Mouse (Mus musculus) MEL (cell line): ENCODE measurements around the gene Grm2. TPM values are rescaled to one million over a fixed set of nuclear protein-coding genes. Genes with fewer than 3 reads are reported as not detected.

Experiments used
- DNase-seq: peaks from one replicate; pipeline ENCODE4 v3.0.0; 2011; ENCODE audit warnings: low read depth, low spot score
- H3K27ac ChIP-seq: 2 replicates; pipeline ENCODE4 v1.5.1; 2012; ENCODE audit warnings: low read depth, mild to moderate bottlenecking, control low read depth, low read length, moderate library complexity; ENCODE audit not compliant: control insufficient read depth
- H3K27me3 ChIP-seq, 2 experiments: fragments of 150-350 bp in 1 of 2; sonication (generic) in 1 of 2; 2 replicates each; pipeline ENCODE4 v1.6.1; 2012; ENCODE audit warnings: low read length in 2 of 2, mild to moderate bottlenecking in 2 of 2, improper control_type of control experiment in 1 of 2, moderate library complexity in 1 of 2; ENCODE audit not compliant: insufficient read depth in 2 of 2, control insufficient read depth in 1 of 2
- H3K36me3 ChIP-seq, 2 experiments: 2 replicates each; pipeline ENCODE4 v1.6.1; 2012 to 2014; ENCODE audit warnings: low read length in 2 of 2, improper control_type of control experiment in 1 of 2, inconsistent platforms in 1 of 2, mild to moderate bottlenecking in 1 of 2; ENCODE audit not compliant: insufficient read depth in 2 of 2, control insufficient read depth in 1 of 2
- H3K4me1 ChIP-seq, 2 experiments: fragments of 150-350 bp in 1 of 2; sonication (generic) in 1 of 2; 2 replicates each; pipeline ENCODE4 v1.6.1; 2012; ENCODE audit warnings: low read length in 2 of 2, improper control_type of control experiment in 1 of 2, mild to moderate bottlenecking in 1 of 2; ENCODE audit not compliant: insufficient read depth in 2 of 2, control insufficient read depth in 1 of 2
- H3K4me3 ChIP-seq, 2 experiments: fragments of 150-350 bp in 1 of 2; sonication (generic) in 1 of 2; 2 replicates each; pipeline ENCODE4 v1.5.1; 2012; ENCODE audit warnings: low read depth in 2 of 2, low read length in 2 of 2, mild to moderate bottlenecking in 2 of 2, moderate library complexity in 2 of 2, control low read depth in 1 of 2, improper control_type of control experiment in 1 of 2; ENCODE audit not compliant: control insufficient read depth in 1 of 2, insufficient read depth in 1 of 2
- H3K79me2 ChIP-seq: 2 replicates; pipeline ENCODE4 v1.6.1; 2012; ENCODE audit warnings: mild to moderate bottlenecking, low read length, moderate library complexity; ENCODE audit not compliant: control insufficient read depth, poor library complexity, insufficient read depth
- H3K9ac ChIP-seq: 2 replicates; pipeline ENCODE4 v1.6.1; 2012; ENCODE audit warnings: low read depth, mild to moderate bottlenecking, control low read depth, low read length, moderate library complexity; ENCODE audit not compliant: control insufficient read depth, poor library complexity, severe bottlenecking
- H3K9me3 ChIP-seq: fragments of 150-350 bp; sonication (generic); replicated peaks from 2 replicates; pipeline ENCODE4 v1.6.1; 2012; ENCODE audit warnings: mild to moderate bottlenecking, low read length, improper control_type of control experiment, moderate library complexity; ENCODE audit not compliant: insufficient read depth
- BHLHE40 ChIP-seq: IDR thresholded peaks from 2 replicates; pipeline ENCODE4 v1.6.1; 2012; ENCODE audit warnings: low read depth, mild to moderate bottlenecking, inconsistent platforms, low read length, improper control_type of control experiment, borderline replicate concordance
- CHD2 ChIP-seq: IDR thresholded peaks from 2 replicates; pipeline ENCODE4 v1.6.1; 2011; ENCODE audit warnings: low read length, improper control_type of control experiment
- CTCF ChIP-seq, 3 experiments: IDR thresholded peaks in 2 of 3; conservative IDR thresholded peaks in 1 of 3; 2 replicates each; pipeline ENCODE4 v1.5.1; 2011 to 2012; ENCODE audit warnings: low read length in 3 of 3, low read depth in 2 of 3, mild to moderate bottlenecking in 2 of 3, improper control_type of control experiment in 1 of 3, inconsistent platforms in 1 of 3, mixed read lengths in 1 of 3, moderate library complexity in 1 of 3; ENCODE audit not compliant: control insufficient read depth in 1 of 3, insufficient read depth in 1 of 3, poor library complexity in 1 of 3, severe bottlenecking in 1 of 3
- ELF1 ChIP-seq: IDR thresholded peaks from 2 replicates; pipeline ENCODE4 v1.6.1; 2014; ENCODE audit warnings: low read depth, mild to moderate bottlenecking, inconsistent platforms, low read length, improper control_type of control experiment, moderate library complexity
- EP300 ChIP-seq, 2 experiments: IDR thresholded peaks; 2 replicates each; pipeline ENCODE4 v1.6.1; 2011; ENCODE audit warnings: improper control_type of control experiment in 2 of 2, low read length in 2 of 2, low read depth in 1 of 2, mild to moderate bottlenecking in 1 of 2
- ETS1 ChIP-seq: IDR thresholded peaks from 2 replicates; pipeline ENCODE4 v1.6.1; 2012; ENCODE audit warnings: low read depth, mild to moderate bottlenecking, inconsistent platforms, low read length, improper control_type of control experiment, moderate library complexity
- GABPA ChIP-seq: IDR thresholded peaks from 2 replicates; pipeline ENCODE4 v1.6.1; 2012; ENCODE audit warnings: low read depth, mild to moderate bottlenecking, inconsistent platforms, low read length, improper control_type of control experiment, moderate library complexity
- GATA1 ChIP-seq: IDR thresholded peaks from 2 replicates; pipeline ENCODE4 v1.6.1; 2011; ENCODE audit warnings: low read depth, low read length, improper control_type of control experiment
- HCFC1 ChIP-seq: IDR thresholded peaks from 2 replicates; pipeline ENCODE4 v1.6.1; 2012; ENCODE audit warnings: low read depth, mild to moderate bottlenecking, inconsistent platforms, low read length, improper control_type of control experiment, moderate library complexity
- KAT2A ChIP-seq: conservative IDR thresholded peaks from 2 replicates; pipeline ENCODE4 v1.6.1; 2012; ENCODE audit warnings: low read depth, low read length, improper control_type of control experiment, inconsistent platforms
- MAZ ChIP-seq: IDR thresholded peaks from 2 replicates; pipeline ENCODE4 v1.6.1; 2012; ENCODE audit warnings: low read depth, mild to moderate bottlenecking, inconsistent platforms, low read length, improper control_type of control experiment
- MEF2A ChIP-seq: IDR thresholded peaks from 2 replicates; pipeline ENCODE4 v1.6.1; 2014; ENCODE audit warnings: low read depth, mild to moderate bottlenecking, inconsistent platforms, low read length, improper control_type of control experiment; ENCODE audit not compliant: poor library complexity, insufficient replicate concordance, severe bottlenecking; ENCODE audit errors: extremely low read depth
- MXI1 ChIP-seq: IDR thresholded peaks from 2 replicates; pipeline ENCODE4 v1.6.1; 2011; ENCODE audit warnings: mild to moderate bottlenecking, low read depth, low read length, improper control_type of control experiment
- MYB ChIP-seq: IDR thresholded peaks from 2 replicates; pipeline ENCODE4 v1.6.1; 2011; ENCODE audit warnings: mild to moderate bottlenecking, low read depth, low read length, improper control_type of control experiment
- NRF1 ChIP-seq: IDR thresholded peaks from 2 replicates; pipeline ENCODE4 v1.6.1; 2014; ENCODE audit warnings: low read depth, mild to moderate bottlenecking, inconsistent platforms, low read length, improper control_type of control experiment, moderate library complexity; ENCODE audit not compliant: poor library complexity, insufficient read depth, severe bottlenecking
- POLR2A ChIP-seq, 2 experiments: IDR thresholded peaks; 2 replicates each; pipeline ENCODE4 v1.6.1; 2011 to 2012; ENCODE audit warnings: low read length in 2 of 2, mild to moderate bottlenecking in 2 of 2, control low read depth in 1 of 2, improper control_type of control experiment in 1 of 2, low read depth in 1 of 2, moderate library complexity in 1 of 2; ENCODE audit not compliant: control insufficient read depth in 1 of 2, insufficient read depth in 1 of 2, poor library complexity in 1 of 2
- POLR2AphosphoS2 ChIP-seq: IDR thresholded peaks from 2 replicates; pipeline ENCODE4 v1.6.1; 2011; ENCODE audit warnings: low read length, improper control_type of control experiment
- POLR2AphosphoS5 ChIP-seq: IDR thresholded peaks from 2 replicates; pipeline ENCODE4 v1.6.1; 2012; ENCODE audit warnings: low read depth, borderline replicate concordance, mild to moderate bottlenecking, inconsistent platforms, low read length, moderate library complexity, mixed read lengths
- RAD21 ChIP-seq: IDR thresholded peaks from 2 replicates; pipeline ENCODE4 v1.6.1; 2011; ENCODE audit warnings: mild to moderate bottlenecking, low read depth, low read length, improper control_type of control experiment
- RCOR1 ChIP-seq: IDR thresholded peaks from 2 replicates; pipeline ENCODE4 v1.6.1; 2012; ENCODE audit warnings: low read depth, mild to moderate bottlenecking, inconsistent platforms, low read length, improper control_type of control experiment
- SMC3 ChIP-seq: IDR thresholded peaks from 2 replicates; pipeline ENCODE4 v1.6.1; 2011; ENCODE audit warnings: low read depth, low read length, improper control_type of control experiment
- TAL1 ChIP-seq: IDR thresholded peaks from 2 replicates; pipeline ENCODE4 v1.6.1; 2012; ENCODE audit warnings: mild to moderate bottlenecking, inconsistent platforms, low read length, moderate library complexity, mixed read lengths
- TCF12 ChIP-seq: IDR thresholded peaks from 2 replicates; pipeline ENCODE4 v1.6.1; 2014; ENCODE audit warnings: low read depth, mild to moderate bottlenecking, inconsistent platforms, low read length, improper control_type of control experiment, moderate library complexity
- USF1 ChIP-seq: IDR thresholded peaks from 2 replicates; pipeline ENCODE4 v1.6.1; 2014; ENCODE audit warnings: low read depth, mild to moderate bottlenecking, inconsistent platforms, low read length, improper control_type of control experiment, moderate library complexity
- ZC3H11A ChIP-seq: IDR thresholded peaks from 2 replicates; pipeline ENCODE4 v1.6.1; 2012; ENCODE audit warnings: low read depth, mild to moderate bottlenecking, inconsistent platforms, low read length, improper control_type of control experiment
- ZKSCAN1 ChIP-seq: IDR thresholded peaks from 2 replicates; pipeline ENCODE4 v1.6.1; 2012; ENCODE audit warnings: low read depth, mild to moderate bottlenecking, inconsistent platforms, low read length, improper control_type of control experiment, moderate library complexity
- ZMIZ1 ChIP-seq: IDR thresholded peaks from 2 replicates; pipeline ENCODE4 v1.6.1; 2012; ENCODE audit warnings: low read depth, mild to moderate bottlenecking, inconsistent platforms, low read length, improper control_type of control experiment, moderate library complexity
- polyA plus RNA-seq, 2 experiments: library from polyadenylated mRNA; stranded (reverse) in 1 of 2; unstranded in 1 of 2; fragments of >175 nt in 1 of 2; fragments of >200 nt in 1 of 2; gene quantifications; 2 replicates each; pipeline versions ENCODE4 v1.2.1 to v1.2.4; 2012; ENCODE audit warnings: low replicate concordance in 2 of 2, low read depth in 1 of 2; ENCODE audit not compliant: insufficient read length in 2 of 2, insufficient read depth in 1 of 2, missing spikeins in 1 of 2
- total RNA-seq: library from RNA; depleted of rRNA; stranded (reverse); fragments of 300-350 nt; gene quantifications from 2 replicates; pipeline ENCODE4 v1.2.3, GENCODE M21; 2012

Grm2 gene
- total and polyA plus RNA-seq, 3 experiments = not detected

- no peaks in the 10 kb centered on the region for H3K79me2 ChIP-seq
- H3K4me3 ChIP-seq = no peak overlapping the region
- no peak overlapping the region for H3K27ac ChIP-seq
- no peaks in the 10 kb centered on the region for H3K36me3 ChIP-seq
- no peaks in the 10 kb centered on the region for H3K9me3 ChIP-seq
- H3K9ac ChIP-seq = no peak overlapping the region
- H3K27me3 ChIP-seq = peaks cover 6 to 15% of the 10 kb centered on the region in 2 experiments
- no peak for TF ChIP-seq ZKSCAN1
- no peak for TF ChIP-seq GABPA
- no peak for TF ChIP-seq POLR2AphosphoS2
- no peak for TF ChIP-seq BHLHE40
- TF ChIP-seq KAT2A = no peak
- no peak for TF ChIP-seq SMC3
- no peak for TF ChIP-seq ETS1
- TF ChIP-seq NRF1 = no peak
- TF ChIP-seq ZC3H11A = no peak
- TF ChIP-seq HCFC1 = no peak
- no peak for TF ChIP-seq RAD21
- TF ChIP-seq POLR2AphosphoS5 = no peak
- TF ChIP-seq TAL1 = no peak
- no peak for TF ChIP-seq ELF1
- TF ChIP-seq MAZ = no peak
- no peak for TF ChIP-seq CHD2
- no peak for TF ChIP-seq MYB
- TF ChIP-seq, all 39 proteins: peak for 0
- no peaks in the 10 kb centered on the region for H3K4me1 ChIP-seq
- DNase-seq = no peak
Observed at GRCm38 (mm10) chr9:106616306-106616705, 39.6 kb downstream of the Grm2 start.

GRCm38 (mm10) chr9:106614616-106615015, 41.3 kb downstream of the Grm2 start:
- Histone ChIP-seq H3K4me1 (no peaks in the 10 kb centered on the region), H3K9ac (no peak overlapping the region), H3K4me3 (no peak overlapping the region), H3K36me3 (no peaks in the 10 kb centered on the region), H3K9me3 (no peaks in the 10 kb centered on the region), H3K27me3 (peaks cover 6 to 15% of the 10 kb centered on the region in 2 experiments), H3K27ac (no peak overlapping the region), H3K79me2 (no peaks in the 10 kb centered on the region)
- TF ChIP-seq EP300 (IDR thresholded peaks at IDR 0.05; ENCODE audit: low read depth in 1 of 2, low read length in 2 of 2) (no peak), ZMIZ1 (no peak), MEF2A (no peak), POLR2A (IDR thresholded peaks at IDR 0.05; ENCODE audit: control insufficient read depth in 1 of 2, insufficient read depth in 1 of 2, low read depth in 1 of 2, low read length in 2 of 2, poor library complexity in 1 of 2) (no peak), USF1 (no peak), TCF12 (no peak), ELF1 (no peak), GATA1 (no peak), GABPA (no peak), RCOR1 (no peak), CHD2 (no peak), MXI1 (no peak), CTCF (IDR thresholded peaks at IDR 0.05 in 2 of 3, conservative IDR thresholded peaks at IDR 0.05 in 1 of 3; ENCODE audit: control insufficient read depth in 1 of 3, insufficient read depth in 1 of 3, low read depth in 2 of 3, low read length in 3 of 3, poor library complexity in 1 of 3, severe bottlenecking in 1 of 3) (no peak), MYB (no peak)
- DNase-seq = no peak
